Mouse (Mus musculus) mesoderm, embryonic 11.5 days (tissue): ENCODE results near the gene Slc35f3.
A peak's percentile ranks its signal among the peaks of the same experiment; 100 is the strongest.

Experiments used
- DNase-seq: peaks from one replicate; pipeline ENCODE4 v3.0.0-alpha.2; 2012; ENCODE audit warnings: low read depth, low spot score

The Slc35f3 gene

GRCm38 (mm10) chr8:126298296-126299093 is at the start of gene Slc35f3:
Gene Slc35f3 (plus strand): TSS chr8:126298558.
- DNase-seq, result peak; percentile 44

GRCm38 (mm10) chr8:126250486-126250885 is 47.9 kb upstream of the Slc35f3 start:
- no peak for DNase-seq

- no peak for DNase-seq
Observed at GRCm38 (mm10) chr8:126256585-126257391, 41.6 kb upstream of the Slc35f3 start.

- DNase-seq, result no peak
Observed at GRCm38 (mm10) chr8:126257392-126257681, 41.0 kb upstream of the Slc35f3 start.

GRCm38 (mm10) chr8:126258175-126258781 is 40.1 kb upstream of the Slc35f3 start:
- DNase-seq, result peak; percentile 70

- no peak for DNase-seq
Observed at GRCm38 (mm10) chr8:126265186-126265585, 33.2 kb upstream of the Slc35f3 start.

GRCm38 (mm10) chr8:126267118-126267517 is 31.2 kb upstream of the Slc35f3 start:
- peak; percentile 19 for DNase-seq

GRCm38 (mm10) chr8:126269733-126270132 is 28.6 kb upstream of the Slc35f3 start:
- DNase-seq, result no peak

- DNase-seq, result no peak
Observed at GRCm38 (mm10) chr8:126272445-126272844, 25.9 kb upstream of the Slc35f3 start.

- no peak for DNase-seq
Observed at GRCm38 (mm10) chr8:126273066-126273465, 25.3 kb upstream of the Slc35f3 start.

- DNase-seq, result no peak
Observed at GRCm38 (mm10) chr8:126274866-126275360, 23.4 kb upstream of the Slc35f3 start.

GRCm38 (mm10) chr8:126275886-126276285 is 22.5 kb upstream of the Slc35f3 start:
- no peak for DNase-seq

GRCm38 (mm10) chr8:126291951-126292350 is 6.4 kb upstream of the Slc35f3 start:
- no peak for DNase-seq

GRCm38 (mm10) chr8:126297284-126297845 is 993 bp upstream of the Slc35f3 start:
- peak; percentile 65 for DNase-seq

GRCm38 (mm10) chr8:126299333-126299732 is 975 bp downstream of the Slc35f3 start:
- no peak for DNase-seq

GRCm38 (mm10) chr8:126300350-126300749 is 2.0 kb downstream of the Slc35f3 start:
- DNase-seq, result no peak

GRCm38 (mm10) chr8:126301580-126301979 is 3.2 kb downstream of the Slc35f3 start:
- DNase-seq, result no peak

- DNase-seq, result no peak
Observed at GRCm38 (mm10) chr8:126307164-126307563, 8.8 kb downstream of the Slc35f3 start.

- DNase-seq, result no peak
Observed at GRCm38 (mm10) chr8:126309015-126309414, 10.7 kb downstream of the Slc35f3 start.

GRCm38 (mm10) chr8:126324931-126325330 is 26.6 kb downstream of the Slc35f3 start:
- DNase-seq, result no peak

GRCm38 (mm10) chr8:126326136-126326535 is 27.8 kb downstream of the Slc35f3 start:
- DNase-seq, result no peak

- DNase-seq, result no peak
Observed at GRCm38 (mm10) chr8:126326731-126327130, 28.4 kb downstream of the Slc35f3 start.
